Mouse (Mus musculus) midbrain, embryonic 14.5 days (tissue): ENCODE measurements around the gene Fndc3b. TPM values are rescaled to one million over a fixed set of nuclear protein-coding genes. Genes with fewer than 3 reads are reported as not detected.

Experiments used
- ATAC-seq: fragments of 200-750 bp; cut with Nextera tagmentation; 2 replicates; pipeline ENCODE4 v1.8.0; 2017; ENCODE audit warnings: moderate number of reproducible peaks, moderate library complexity; ENCODE audit not compliant: low FRiP score, low TSS enrichment
- DNase-seq: peaks from one replicate; pipeline ENCODE4 v3.0.0-alpha.2; 2015
- H3K27ac ChIP-seq: fragments of 300-500 bp; sonication (generic); replicated peaks from 2 replicates; pipeline ENCODE4 v1.5.1; 2014; ENCODE audit warnings: mild to moderate bottlenecking, low read depth, low read length, moderate library complexity
- H3K27me3 ChIP-seq: fragments of 300-500 bp; sonication (generic); 2 replicates; pipeline ENCODE4 v1.6.1; 2014; ENCODE audit warnings: low read length, control low read depth, mixed read lengths; ENCODE audit not compliant: control insufficient read depth, insufficient read depth
- H3K36me3 ChIP-seq: fragments of 300-500 bp; sonication (generic); 2 replicates; pipeline ENCODE4 v1.6.1; 2014; ENCODE audit warnings: low read length, control low read depth; ENCODE audit not compliant: control insufficient read depth, insufficient read depth
- H3K4me1 ChIP-seq: fragments of 300-500 bp; sonication (generic); 2 replicates; pipeline ENCODE4 v1.6.1; 2014; ENCODE audit warnings: mild to moderate bottlenecking, antibody characterized with exemption, low read length, control low read depth; ENCODE audit not compliant: control insufficient read depth, insufficient read depth
- H3K4me2 ChIP-seq: fragments of 300-500 bp; sonication (generic); 2 replicates; pipeline ENCODE4 v1.6.1; 2014; ENCODE audit warnings: mild to moderate bottlenecking, low read length, moderate library complexity
- H3K4me3 ChIP-seq: fragments of 300-500 bp; sonication (generic); replicated peaks from 2 replicates; pipeline ENCODE4 v1.5.1; 2014; ENCODE audit warnings: low read depth, low read length
- H3K9ac ChIP-seq: fragments of 300-500 bp; sonication (generic); replicated peaks from 2 replicates; pipeline ENCODE4 v1.6.1; 2014; ENCODE audit warnings: mild to moderate bottlenecking, low read length, moderate library complexity
- H3K9me3 ChIP-seq: fragments of 300-500 bp; sonication (generic); 2 replicates; pipeline ENCODE4 v1.6.1; 2016; ENCODE audit warnings: low read length, control low read depth, mixed read lengths; ENCODE audit not compliant: control insufficient read depth
- WGBS: fragments of 180-500 bp; shearing (Covaris S2); extraction: QIAGEN DNeasy Blood & Tissue Kit; methylation state at CpG from one replicate; pipeline ENCODE4 v1.1.7; 2014; 5-methylcytosine and 5-hydroxymethylcytosine counted together
- polyA plus RNA-seq: library from polyadenylated mRNA; unstranded; fragments of >200 nt; fragmentation: Nextera tagmentation; extraction: Ambion mirVana; gene quantifications from 2 replicates; pipeline ENCODE4 v1.2.1, GENCODE M21; 2014

Gene Fndc3b
- polyA plus RNA-seq, 1 experiment from 2014 or later, result 8.1 TPM

DNA sequence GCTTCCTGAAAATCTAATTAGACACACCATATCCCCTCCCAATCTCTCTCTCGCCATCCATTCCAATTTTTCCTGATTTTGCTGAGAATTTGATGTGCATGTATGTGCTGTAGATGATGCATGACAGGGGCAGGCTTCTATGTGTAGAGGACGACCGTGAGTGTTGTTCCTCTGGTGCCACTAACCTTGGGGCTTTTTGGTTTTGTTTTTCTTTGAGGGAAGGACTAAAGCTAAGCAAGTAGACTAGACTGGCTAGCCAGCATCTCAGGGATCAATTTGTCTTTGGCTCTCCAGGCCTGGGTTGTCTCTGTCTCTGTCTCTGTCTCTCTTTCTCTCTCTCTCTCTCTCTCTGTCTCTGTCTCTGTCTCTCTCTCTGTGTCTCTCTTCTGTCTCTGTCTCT lies 106.0 kb downstream of the Fndc3b start:
- WGBS, result 96% methylated on average over 3 of the region's 3 CpGs
- Histone ChIP-seq H3K27me3 (no peaks in the 10 kb centered on the region), H3K4me3 (no peak overlapping the region), H3K36me3 (no peaks in the 10 kb centered on the region), H3K4me1 (no peaks in the 10 kb centered on the region), H3K9me3 (no peaks in the 10 kb centered on the region), H3K27ac (no peak overlapping the region), H3K9ac (no peak overlapping the region), H3K4me2 (no peak overlapping the region)
- ATAC-seq, result no peak
- no peak for DNase-seq

DNA sequence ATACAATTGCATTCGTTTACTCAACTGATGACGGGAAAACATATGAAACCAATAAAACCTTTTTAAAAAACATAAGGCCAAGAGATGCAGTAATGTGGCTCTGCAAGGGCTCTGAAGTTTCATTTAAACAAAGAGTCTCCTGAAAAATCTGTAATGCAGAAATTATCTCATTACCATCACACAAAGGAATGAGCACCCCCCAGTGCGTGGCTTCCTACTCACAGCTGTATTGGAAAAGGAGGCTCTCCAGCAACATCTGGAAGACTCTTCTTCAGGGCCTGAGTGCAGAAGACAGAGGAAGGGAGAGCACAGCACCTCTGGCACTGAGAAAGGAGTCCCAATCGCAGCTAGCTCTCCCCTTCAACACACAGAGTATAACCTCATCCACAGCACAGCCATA lies 106.5 kb downstream of the Fndc3b start:
- Histone ChIP-seq H3K4me3 (no peak overlapping the region), H3K9ac (no peak overlapping the region), H3K9me3 (no peaks in the 10 kb centered on the region), H3K36me3 (no peaks in the 10 kb centered on the region), H3K4me2 (no peak overlapping the region), H3K27ac (no peak overlapping the region), H3K27me3 (no peaks in the 10 kb centered on the region), H3K4me1 (no peaks in the 10 kb centered on the region)
- 85% methylated on average over 4 of the region's 4 CpGs for WGBS
- DNase-seq (no peak), ATAC-seq (no peak)

DNA sequence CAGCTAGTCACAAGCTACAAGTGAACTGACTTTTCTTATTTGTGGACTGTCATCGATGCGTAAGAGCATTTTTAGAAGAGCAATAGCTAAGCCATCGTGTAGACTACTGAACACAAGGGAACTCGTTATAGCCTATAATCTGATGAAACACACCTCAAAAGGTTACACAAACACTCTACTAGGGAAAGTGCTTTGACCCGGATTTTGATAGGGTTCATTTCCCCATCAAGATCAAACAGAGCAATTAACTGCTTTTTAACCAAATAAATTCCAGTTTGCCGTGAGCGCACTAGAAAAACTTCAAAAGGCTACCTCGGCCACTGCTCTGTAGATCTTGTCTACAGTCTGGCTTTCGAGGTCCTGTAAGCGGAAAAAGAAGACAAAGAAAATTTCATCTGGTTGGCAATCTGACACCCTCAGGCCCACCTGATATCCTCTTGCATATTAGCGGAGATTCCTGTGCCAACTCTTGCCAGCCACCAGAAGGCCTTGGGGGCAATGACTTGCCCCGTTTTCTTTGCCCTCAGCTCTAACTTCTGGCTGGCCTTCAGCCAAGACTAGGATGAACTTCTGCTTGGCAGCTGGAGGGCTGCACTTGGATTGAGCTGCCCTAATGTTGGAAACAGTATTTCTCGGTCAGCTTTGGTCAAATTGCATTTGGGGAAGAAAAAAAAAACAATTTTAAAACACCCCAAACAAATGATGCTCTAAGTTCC lies 107.0 kb downstream of the Fndc3b start:
- H3K4me1 ChIP-seq, result no peaks in the 10 kb centered on the region
- H3K4me3 ChIP-seq, result no peak overlapping the region
- no peak overlapping the region for H3K9ac ChIP-seq
- H3K27me3 ChIP-seq, result no peaks in the 10 kb centered on the region
- H3K36me3 ChIP-seq, result no peaks in the 10 kb centered on the region
- H3K4me2 ChIP-seq, result no peak overlapping the region
- ATAC-seq (no peak), DNase-seq (no peak)
- H3K9me3 ChIP-seq, result no peaks in the 10 kb centered on the region
- H3K27ac ChIP-seq, result no peak overlapping the region
- 82% methylated on average over 13 of the region's 13 CpGs for WGBS

DNA sequence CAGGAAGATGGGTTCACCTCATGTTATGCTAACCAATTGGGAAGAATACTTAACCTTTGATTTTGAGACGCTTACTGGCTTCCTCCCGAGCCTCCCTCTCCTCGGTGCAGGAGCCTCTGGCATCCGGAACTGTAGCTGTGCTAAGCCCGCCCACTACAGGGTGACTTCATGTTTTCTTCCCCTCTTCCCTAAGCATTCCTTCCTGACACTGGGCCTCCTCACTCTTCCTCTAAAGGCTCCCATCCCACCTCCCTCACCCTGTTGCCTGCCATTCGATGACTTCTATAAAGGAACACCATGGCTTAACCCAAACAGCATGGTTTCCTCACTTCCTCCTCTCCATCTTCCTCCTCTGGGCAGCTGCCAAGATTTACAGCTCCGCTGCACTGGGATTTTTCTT lies 110.5 kb downstream of the Fndc3b start:
- 68% methylated on average over 7 of the region's 7 CpGs for WGBS

DNA sequence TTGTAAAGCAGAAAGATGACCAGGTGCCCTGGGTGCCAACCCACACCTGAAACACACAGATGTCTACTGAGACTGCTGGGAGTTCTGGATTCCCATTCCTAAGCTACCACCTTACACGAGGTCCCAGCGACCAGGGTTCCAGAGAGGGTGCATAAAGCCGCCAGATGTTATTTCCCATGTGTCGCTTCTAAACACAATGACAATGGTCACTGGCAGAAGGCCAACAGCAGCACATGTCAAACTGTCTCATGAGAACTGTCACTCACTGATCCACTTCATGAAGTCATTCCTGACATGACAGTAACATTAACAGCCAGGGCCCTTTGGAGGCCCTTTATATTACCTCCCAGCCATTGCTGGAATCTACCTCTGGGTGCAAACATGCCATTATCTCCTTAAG lies 110.9 kb downstream of the Fndc3b start:
- H3K9me3 ChIP-seq, result no peaks in the 10 kb centered on the region
- H3K36me3 ChIP-seq, result no peaks in the 10 kb centered on the region
- DNase-seq, result no peak
- no peak overlapping the region for H3K4me3 ChIP-seq
- no peak for ATAC-seq
- no peak overlapping the region for H3K4me2 ChIP-seq
- no peaks in the 10 kb centered on the region for H3K4me1 ChIP-seq
- no peak overlapping the region for H3K27ac ChIP-seq
- H3K27me3 ChIP-seq, result no peaks in the 10 kb centered on the region
- no peak overlapping the region for H3K9ac ChIP-seq
- 68% methylated on average over 4 of the region's 4 CpGs for WGBS

More for the DNA sequence above, 110.5 kb downstream of the Fndc3b start:
- no peak overlapping the region for H3K9ac ChIP-seq
- no peaks in the 10 kb centered on the region for H3K9me3 ChIP-seq
- no peak overlapping the region for H3K4me3 ChIP-seq
- no peaks in the 10 kb centered on the region for H3K27me3 ChIP-seq
- no peak overlapping the region for H3K27ac ChIP-seq
- H3K4me2 ChIP-seq, result no peak overlapping the region
- H3K4me1 ChIP-seq, result no peaks in the 10 kb centered on the region
- no peaks in the 10 kb centered on the region for H3K36me3 ChIP-seq
- no peak for ATAC-seq
- DNase-seq, result no peak

DNA sequence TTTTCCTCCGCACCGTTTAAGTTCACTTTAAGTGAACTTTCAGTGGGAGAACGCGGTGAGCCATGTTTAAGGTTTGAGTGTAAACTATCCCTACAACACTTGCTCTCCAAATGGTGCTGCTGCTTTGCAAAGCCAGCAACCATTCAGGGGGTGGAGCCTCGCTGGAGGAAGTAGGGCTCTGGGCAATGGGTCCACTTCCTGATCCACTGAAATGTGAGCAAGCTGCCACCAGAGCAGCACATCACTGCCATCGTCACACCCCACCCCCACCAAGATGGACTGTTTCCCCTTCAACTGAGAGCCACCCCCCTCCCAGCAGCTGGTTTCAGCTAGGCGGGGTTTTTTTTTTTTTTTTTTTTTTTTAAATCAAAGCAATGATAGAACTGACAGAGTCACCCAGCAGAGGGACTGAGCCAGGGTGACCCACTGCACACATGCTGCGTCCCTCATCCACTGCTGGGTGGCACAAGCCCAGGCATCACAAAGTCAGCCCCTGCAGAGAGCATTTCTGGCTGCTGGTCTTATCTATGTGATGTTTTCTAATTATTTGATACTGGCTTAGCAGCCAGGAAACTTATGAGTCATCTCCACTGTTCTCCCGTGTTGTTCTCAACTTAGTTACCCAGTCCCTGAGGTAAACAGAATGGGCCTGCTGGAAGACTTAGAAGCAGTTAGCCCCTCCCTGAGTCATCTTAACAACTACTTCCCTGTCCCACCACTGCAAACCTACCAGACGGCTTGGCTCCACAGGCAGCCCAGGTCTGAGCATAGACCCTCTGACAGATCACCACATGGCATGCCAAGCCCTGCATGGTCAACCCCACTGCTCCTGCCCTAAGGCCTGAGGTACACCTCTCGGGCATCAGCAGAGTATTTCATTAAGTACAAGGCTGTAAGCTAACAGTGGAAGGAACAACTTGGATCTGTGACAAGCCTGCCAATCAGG lies 112.4 kb downstream of the Fndc3b start:
- DNase-seq, result no peak
- Histone ChIP-seq H3K9me3 (no peaks in the 10 kb centered on the region), H3K27ac (no peak overlapping the region), H3K4me1 (no peaks in the 10 kb centered on the region), H3K27me3 (no peaks in the 10 kb centered on the region), H3K4me3 (no peak overlapping the region), H3K4me2 (no peak overlapping the region), H3K9ac (no peak overlapping the region), H3K36me3 (no peaks in the 10 kb centered on the region)
- no peak for ATAC-seq
- WGBS, result 92% methylated on average over 11 of the region's 11 CpGs

DNA sequence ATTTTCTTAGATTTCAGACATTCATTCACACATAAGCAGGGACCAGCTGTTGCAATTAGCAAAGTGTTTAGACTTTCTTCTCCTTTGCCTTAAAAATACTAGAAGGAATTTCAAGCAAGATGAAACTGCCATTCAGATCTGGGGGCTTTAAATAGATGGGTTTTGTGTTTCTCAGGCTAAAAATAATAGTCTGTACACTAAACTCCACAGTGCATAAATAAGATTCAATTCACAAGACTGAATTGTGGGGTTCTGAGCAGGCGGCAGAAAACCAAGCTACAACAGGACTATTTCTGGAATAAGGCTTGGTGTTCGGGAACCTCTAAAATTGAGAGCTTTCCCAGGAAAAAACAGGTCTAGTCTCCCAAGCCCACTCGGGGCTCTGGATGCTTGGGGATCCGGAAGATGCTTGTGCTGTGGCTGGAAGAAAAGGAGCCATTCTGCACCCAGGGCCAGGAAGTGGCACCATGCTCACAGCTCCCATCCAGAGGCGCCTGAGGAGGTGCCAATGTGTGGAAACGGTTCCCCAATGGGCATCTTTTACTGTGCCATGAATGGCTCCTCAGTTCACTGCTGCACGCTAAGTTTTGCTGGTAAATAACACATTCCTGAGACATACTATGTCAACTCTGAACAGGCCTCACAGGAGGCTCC lies 117.5 kb downstream of the Fndc3b start:
- H3K4me1 ChIP-seq, result no peaks in the 10 kb centered on the region
- no peaks in the 10 kb centered on the region for H3K36me3 ChIP-seq
- no peak overlapping the region for H3K4me2 ChIP-seq
- no peak overlapping the region for H3K9ac ChIP-seq
- WGBS, result 92% methylated on average over 7 of the region's 7 CpGs
- ATAC-seq (no peak), DNase-seq (no peak)
- no peak overlapping the region for H3K4me3 ChIP-seq
- H3K27ac ChIP-seq, result no peak overlapping the region
- H3K9me3 ChIP-seq, result no peaks in the 10 kb centered on the region
- no peaks in the 10 kb centered on the region for H3K27me3 ChIP-seq

DNA sequence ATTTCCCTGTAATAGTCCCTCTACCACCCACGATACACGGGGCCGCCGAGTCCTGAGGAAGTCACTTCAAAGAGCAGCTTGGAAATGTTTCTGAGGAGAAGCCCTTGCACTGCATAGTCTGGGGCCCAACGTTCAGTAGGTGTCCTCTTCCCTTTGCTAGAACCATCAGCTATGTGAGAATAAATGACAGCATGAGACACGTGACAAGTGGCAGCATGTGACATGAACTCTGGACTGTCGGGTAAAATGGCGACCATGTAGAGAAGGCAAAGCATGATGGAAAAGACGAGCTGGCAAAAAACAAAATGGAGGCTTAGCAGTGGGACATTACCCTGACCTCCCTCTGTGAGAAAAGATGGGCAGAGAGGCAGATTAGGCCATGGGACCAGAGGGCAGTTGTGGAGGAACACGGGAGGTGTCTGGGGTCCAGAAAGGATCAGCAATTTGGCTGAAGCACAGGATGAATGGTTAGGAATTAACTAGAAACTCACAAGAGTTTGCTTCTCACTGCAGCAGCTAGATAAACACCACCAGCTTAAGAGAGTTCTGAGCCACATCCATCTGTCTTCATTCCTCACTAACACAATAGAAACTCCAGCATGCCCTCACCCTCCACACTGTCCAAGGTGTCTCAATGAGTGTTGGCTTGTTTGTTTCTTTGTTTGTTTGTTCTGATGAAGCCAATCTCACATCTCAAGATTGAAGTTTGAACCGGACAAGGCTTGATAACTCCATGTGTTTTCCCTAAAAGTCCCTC lies 118.2 kb downstream of the Fndc3b start:
- H3K4me2 ChIP-seq, result no peak overlapping the region
- no peak overlapping the region for H3K9ac ChIP-seq
- no peak overlapping the region for H3K4me3 ChIP-seq
- DNase-seq, result no peak
- no peaks in the 10 kb centered on the region for H3K27me3 ChIP-seq
- no peaks in the 10 kb centered on the region for H3K36me3 ChIP-seq
- no peak for ATAC-seq
- H3K27ac ChIP-seq, result no peak overlapping the region
- H3K9me3 ChIP-seq, result no peaks in the 10 kb centered on the region
- whole genome bisulfite sequencing, result 90% methylated on average over 11 of the region's 11 CpGs
- H3K4me1 ChIP-seq, result no peaks in the 10 kb centered on the region
